Mouse (Mus musculus): ENCODE data around the gene Trhr2.

- TF ChIP-seq CTCF (IDR thresholded peaks at IDR 0.05; ENCODE audit: control insufficient read depth, insufficient read depth, insufficient replicate concordance, low read depth, low read length) (no peak), POLR2A (IDR thresholded peaks at IDR 0.05; ENCODE audit: control insufficient read depth, low read depth, low read length) (no peak)
Observed at GRCm38 (mm10) chr8:122319045-122319707, 41.4 kb downstream of the Trhr2 start.
